Mouse (Mus musculus) kidney, adult 2 months (tissue): ENCODE measurements around the gene Rubcn.

Source experiments
- CTCF ChIP-seq: fragments of 200-500 bp; conservative IDR thresholded peaks from 2 replicates; pipeline ENCODE4 v1.5.1; 2011; ENCODE audit warnings: low read depth, mild to moderate bottlenecking, control low read depth, low read length, moderate library complexity, mixed read lengths; ENCODE audit not compliant: insufficient read depth, insufficient read length
- POLR2A ChIP-seq: fragments of 200-500 bp; IDR thresholded peaks from one replicate; pipeline ENCODE4 v1.6.1; 2011; ENCODE audit warnings: low read depth, low read length, control low read depth

GRCm38 (mm10) chr16:32825380-32825779 is 52.2 kb downstream of the Rubcn start:
- TF ChIP-seq CTCF: no peak
- no peak for TF ChIP-seq POLR2A
